Mouse (Mus musculus) kidney, adult 2 months (tissue): ENCODE data around the gene Alx3. TPM values are rescaled to one million over a fixed set of nuclear protein-coding genes. Genes with fewer than 3 reads are reported as not detected.

Source experiments
- DNase-seq: peaks from one replicate; pipeline ENCODE4 v3.0.0; 2021
- H3K27ac ChIP-seq: fragments of 200-500 bp; 2 replicates; pipeline ENCODE4 v1.5.1; 2012; ENCODE audit warnings: low read depth, low read length, control low read depth, inconsistent platforms; ENCODE audit not compliant: insufficient read depth
- H3K27me3 ChIP-seq: fragments of 200-500 bp; replicated peaks from 2 replicates; pipeline ENCODE4 v1.6.1; 2012; ENCODE audit warnings: mild to moderate bottlenecking, moderate library complexity, low read length, inconsistent platforms; ENCODE audit not compliant: control insufficient read depth, insufficient read depth
- H3K36me3 ChIP-seq: fragments of 200-500 bp; 2 replicates; pipeline ENCODE4 v1.6.1; 2012; ENCODE audit warnings: mild to moderate bottlenecking, moderate library complexity, low read length, inconsistent platforms; ENCODE audit not compliant: control insufficient read depth, insufficient read depth
- H3K4me1 ChIP-seq: fragments of 200-500 bp; 2 replicates; pipeline ENCODE4 v1.6.1; 2011; ENCODE audit warnings: low read length; ENCODE audit not compliant: control insufficient read depth, insufficient read depth
- H3K4me3 ChIP-seq: fragments of 200-500 bp; 2 replicates; pipeline ENCODE4 v1.5.1; 2011; ENCODE audit warnings: mild to moderate bottlenecking, low read depth, low read length, control low read depth; ENCODE audit not compliant: insufficient read depth
- CTCF ChIP-seq: fragments of 200-500 bp; conservative IDR thresholded peaks from 2 replicates; pipeline ENCODE4 v1.5.1; 2011; ENCODE audit warnings: low read depth, mild to moderate bottlenecking, control low read depth, low read length, moderate library complexity, mixed read lengths; ENCODE audit not compliant: insufficient read depth, insufficient read length
- POLR2A ChIP-seq: fragments of 200-500 bp; IDR thresholded peaks from one replicate; pipeline ENCODE4 v1.6.1; 2011; ENCODE audit warnings: low read depth, low read length, control low read depth
- WGBS: fragments of 180-500 bp; shearing (Covaris S2); methylation state at CpG from one replicate; pipeline ENCODE4 v1.1.7; 2018; 5-methylcytosine and 5-hydroxymethylcytosine counted together
- polyA plus RNA-seq: library from polyadenylated mRNA; depleted of rRNA; stranded (reverse); fragments of >200 nt; gene quantifications from 2 replicates; pipeline ENCODE4 v1.2.3, GENCODE M21; 2012

Gene Alx3
- polyA plus RNA-seq, 1 experiment = not detected

DNA sequence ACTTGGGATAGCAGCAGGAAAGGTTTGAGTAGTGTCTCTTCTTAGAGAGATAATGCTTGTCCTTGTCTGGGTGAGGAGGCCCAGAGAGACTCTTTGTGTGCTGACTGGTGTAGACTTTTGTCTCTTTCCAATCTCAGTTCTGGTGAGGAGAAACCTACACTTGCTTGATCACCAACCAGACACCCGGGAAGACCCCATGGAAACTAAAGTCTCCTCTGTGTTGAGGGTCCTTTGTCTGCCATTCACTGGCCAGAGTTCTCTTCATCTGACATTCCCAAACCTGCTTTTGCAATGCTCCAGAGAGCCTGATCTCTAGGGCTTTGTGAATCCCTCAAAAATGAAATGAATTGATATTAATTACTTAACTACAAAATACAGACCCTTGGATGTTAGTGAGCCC is 10.9 kb upstream of the Alx3 start:
- peaks cover 5% of the 10 kb centered on the region; the same call in 1 of the 2 replicates for H3K27me3 ChIP-seq
- H3K4me3 ChIP-seq = no peak overlapping the region
- no peaks in the 10 kb centered on the region for H3K36me3 ChIP-seq
- 29% methylated on average over 1 of the region's 1 CpGs for WGBS
- no peak for TF ChIP-seq POLR2A
- no peak for TF ChIP-seq CTCF
- DNase-seq = no peak
- H3K4me1 ChIP-seq = no peaks in the 10 kb centered on the region
- H3K27ac ChIP-seq = no peak overlapping the region

DNA sequence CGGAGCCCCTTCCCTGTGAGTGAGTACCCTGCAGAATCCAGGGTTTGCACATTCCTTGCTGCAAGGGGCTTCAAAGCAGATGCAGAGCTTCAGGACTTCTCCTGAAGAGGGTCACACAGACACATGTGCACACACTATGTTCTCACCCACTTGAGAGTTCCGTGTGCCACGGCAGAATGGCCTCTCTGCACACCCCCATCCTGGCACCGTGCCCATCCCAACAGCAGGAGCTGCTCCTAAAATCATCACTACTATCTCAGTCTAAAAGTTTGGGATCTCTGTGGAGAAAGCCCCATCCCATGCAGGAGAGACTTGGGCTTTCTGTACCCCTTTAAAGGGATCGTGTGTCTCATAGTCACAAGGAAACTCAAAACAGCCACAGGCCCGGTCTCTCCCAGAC is 8.3 kb upstream of the Alx3 start:
- TF ChIP-seq POLR2A (no peak), CTCF (no peak)
- H3K27ac ChIP-seq = no peak overlapping the region
- peaks cover 5% of the 10 kb centered on the region; the same call in 1 of the 2 replicates for H3K27me3 ChIP-seq
- H3K4me1 ChIP-seq = no peaks in the 10 kb centered on the region
- no peak overlapping the region for H3K4me3 ChIP-seq
- no peak for DNase-seq
- WGBS = 73% methylated on average over 6 of the region's 6 CpGs
- no peaks in the 10 kb centered on the region for H3K36me3 ChIP-seq

DNA sequence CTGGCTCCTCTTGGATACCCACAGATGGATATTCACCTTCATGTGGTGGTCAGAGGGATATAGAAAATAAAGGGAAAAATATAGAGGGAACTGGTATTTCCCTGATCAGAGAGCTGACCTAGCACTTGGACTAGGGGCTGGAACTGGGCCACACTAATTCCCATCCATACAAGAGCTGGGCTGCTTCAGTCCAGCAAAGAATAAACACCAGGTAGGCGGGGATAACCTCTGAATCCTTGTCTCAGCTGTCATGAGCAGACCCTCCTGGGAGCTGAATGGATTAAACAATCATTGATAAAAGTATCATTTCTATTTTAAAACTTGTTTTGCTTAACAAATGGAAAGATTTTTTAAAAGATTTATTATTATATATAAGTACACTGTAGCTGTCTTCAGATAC is 3.2 kb upstream of the Alx3 start:
- Histone ChIP-seq H3K27me3 (peaks cover 5% of the 10 kb centered on the region; the same call in 1 of the 2 replicates), H3K36me3 (no peaks in the 10 kb centered on the region), H3K4me1 (no peaks in the 10 kb centered on the region), H3K4me3 (no peak overlapping the region), H3K27ac (no peak overlapping the region)
- no peak for DNase-seq
- TF ChIP-seq CTCF = no peak
- TF ChIP-seq POLR2A = no peak
- WGBS = 72% methylated on average over 1 of the region's 1 CpGs

DNA sequence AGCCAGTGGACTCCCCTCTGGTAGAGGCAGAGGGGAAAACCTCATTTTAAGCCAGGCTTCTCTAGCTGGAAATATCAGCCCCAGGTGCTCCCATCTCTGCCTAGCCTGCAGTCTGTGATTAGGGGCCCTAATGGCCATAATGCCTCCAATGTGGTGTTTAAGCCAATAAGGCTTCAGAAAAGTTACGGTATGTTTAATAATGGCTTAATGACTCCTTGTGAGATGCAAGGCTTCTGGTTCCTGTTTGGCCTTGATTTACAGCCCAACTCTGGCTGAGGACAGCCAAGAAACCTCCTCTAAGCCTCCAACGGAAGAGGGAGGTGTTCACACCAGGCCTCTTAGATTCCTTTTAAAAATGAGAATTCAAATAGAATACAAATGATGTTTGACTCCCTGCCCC is 1.2 kb upstream of the Alx3 start:
- Histone ChIP-seq H3K4me1 (no peaks in the 10 kb centered on the region), H3K27ac (no peak overlapping the region), H3K36me3 (no peaks in the 10 kb centered on the region), H3K4me3 (no peak overlapping the region), H3K27me3 (peaks cover 5% of the 10 kb centered on the region)
- 63% methylated on average over 2 of the region's 2 CpGs for WGBS
- no peak for DNase-seq
- TF ChIP-seq POLR2A = no peak
- TF ChIP-seq CTCF = no peak

DNA sequence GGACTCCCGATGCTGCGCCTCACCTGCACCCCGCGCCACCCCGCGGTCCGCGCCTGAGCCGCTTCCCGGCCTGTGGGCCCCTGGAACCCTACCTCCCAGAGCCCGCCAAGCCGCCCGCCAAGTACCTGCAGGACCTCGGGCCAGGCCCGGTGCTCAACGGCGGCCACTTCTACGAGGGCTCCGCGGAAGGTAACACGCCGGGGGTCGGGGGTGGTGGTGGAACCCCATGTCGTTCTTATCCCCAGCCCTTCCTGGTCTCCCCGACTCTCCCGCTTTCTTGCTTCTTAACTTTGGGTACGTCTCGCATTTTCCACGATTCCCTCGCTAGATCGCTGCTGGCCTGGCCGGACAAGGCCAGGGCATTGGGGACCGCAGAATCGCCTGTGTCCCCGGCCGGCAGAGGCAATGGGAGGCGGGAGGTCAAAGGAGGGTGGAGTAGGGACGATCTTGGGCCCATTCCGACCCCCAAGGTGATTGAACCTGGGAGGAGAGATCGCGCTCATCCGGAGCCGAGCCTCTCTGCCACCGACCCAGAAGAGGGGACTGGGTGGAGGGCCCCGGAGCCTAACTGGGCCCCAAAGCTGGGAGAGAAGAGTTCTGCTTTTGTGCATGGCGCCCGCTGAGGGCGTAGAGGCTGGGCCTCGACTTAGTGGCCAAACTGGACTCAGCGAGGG is 570 bp downstream of the Alx3 start:
- peak; percentile 14 for DNase-seq
- Histone ChIP-seq H3K27ac (no peak overlapping the region), H3K36me3 (no peaks in the 10 kb centered on the region), H3K4me3 (no peak overlapping the region), H3K27me3 (peaks cover 5% of the 10 kb centered on the region), H3K4me1 (no peaks in the 10 kb centered on the region)
- no peak for TF ChIP-seq CTCF
- TF ChIP-seq POLR2A = no peak
- 3% methylated on average over 50 of the region's 50 CpGs for WGBS

DNA sequence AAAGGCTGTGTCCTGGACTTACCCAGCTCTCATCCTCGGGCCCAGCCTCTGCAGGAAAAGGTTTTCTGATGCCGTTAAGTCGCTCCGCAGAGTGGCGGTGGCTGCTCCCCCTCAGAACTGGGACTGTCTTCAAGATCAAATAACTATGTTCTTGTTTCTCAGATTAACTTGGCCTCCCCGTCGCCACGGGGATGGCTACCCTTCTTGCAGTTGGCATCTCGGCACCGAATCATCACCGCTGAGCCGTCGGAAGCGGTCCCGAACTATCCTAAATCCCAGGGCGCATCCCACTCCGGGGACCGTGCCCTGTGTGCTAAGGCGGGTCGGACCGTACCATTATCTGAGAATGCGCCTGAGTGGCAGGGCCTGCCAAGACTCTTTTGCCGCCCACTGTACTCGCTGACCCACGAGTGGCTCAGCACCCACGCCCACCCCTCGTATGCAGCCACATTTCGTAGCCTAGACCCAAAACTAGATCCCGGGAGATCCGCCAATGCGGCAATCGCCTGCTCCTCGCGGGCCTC is 1.2 kb downstream of the Alx3 start:
- H3K36me3 ChIP-seq = no peaks in the 10 kb centered on the region
- no peak for DNase-seq
- H3K27ac ChIP-seq = no peak overlapping the region
- no peak for TF ChIP-seq CTCF
- TF ChIP-seq POLR2A = no peak
- no peak overlapping the region for H3K4me3 ChIP-seq
- H3K4me1 ChIP-seq = no peaks in the 10 kb centered on the region
- WGBS = 4% methylated on average over 34 of the region's 34 CpGs
- H3K27me3 ChIP-seq = peaks cover 5% of the 10 kb centered on the region

DNA sequence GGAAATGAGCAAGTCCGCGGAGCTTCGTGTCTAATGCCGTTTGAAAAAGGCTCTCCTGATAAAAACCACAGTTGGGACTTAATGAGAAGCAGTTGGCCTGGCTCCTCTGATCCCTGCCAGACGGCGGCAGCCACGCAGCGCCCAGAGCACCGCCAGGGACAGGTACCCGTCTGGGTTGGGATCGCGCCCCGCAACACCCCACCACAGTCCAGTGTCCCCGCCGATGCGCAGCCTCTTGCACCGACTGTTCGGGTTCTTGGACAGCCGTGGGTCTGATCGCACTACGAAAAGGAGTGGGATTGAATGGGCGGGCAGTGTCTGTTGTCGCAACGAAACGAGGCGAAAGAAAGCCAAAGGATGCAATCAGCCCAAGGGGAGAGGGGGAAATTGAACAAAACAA is 1.7 kb downstream of the Alx3 start:
- 3% methylated on average over 26 of the region's 26 CpGs for WGBS
- H3K4me1 ChIP-seq = no peaks in the 10 kb centered on the region
- no peaks in the 10 kb centered on the region for H3K36me3 ChIP-seq
- DNase-seq = peak; percentile 35
- no peak overlapping the region for H3K27ac ChIP-seq
- no peak overlapping the region for H3K4me3 ChIP-seq
- TF ChIP-seq POLR2A (no peak), CTCF (no peak)
- peaks cover 5% of the 10 kb centered on the region for H3K27me3 ChIP-seq
